In the genomic region with DNA sequence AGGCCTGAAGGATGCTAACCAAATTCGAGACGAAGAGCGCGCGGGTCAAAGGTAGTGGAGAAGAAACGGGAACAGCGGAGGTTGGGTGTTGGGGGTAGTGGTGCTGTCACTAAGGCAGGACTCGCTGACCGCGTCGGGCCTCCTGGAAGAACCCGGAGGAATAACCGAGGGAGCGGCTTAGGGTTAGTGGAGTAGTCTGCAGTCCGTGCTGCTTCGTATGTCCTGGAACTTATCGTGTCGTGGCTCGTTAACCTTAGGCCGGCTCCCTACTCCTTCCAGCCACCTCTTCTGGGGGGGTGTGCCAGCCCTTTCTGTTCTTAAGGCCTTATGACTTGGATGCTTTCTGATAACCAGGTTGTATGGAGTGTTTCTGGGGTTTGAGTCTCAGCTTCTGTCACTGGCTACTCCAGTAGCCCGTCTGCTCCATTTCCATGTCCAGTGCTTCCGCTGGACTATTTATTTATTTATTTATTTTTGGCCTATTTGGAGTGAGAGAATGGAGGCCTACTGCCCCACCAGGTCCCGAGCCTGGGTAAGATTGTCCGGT, we compare ENCODE assay signal across 8 mouse cellular contexts. TPM values are rescaled to one million over a fixed set of nuclear protein-coding genes. Genes with fewer than 3 reads are reported as not detected.
DNase-seq lines count a peak whose midpoint lies in the region; ATAC-seq lines count a peak whose summit lies in the region.

No protein-coding gene starts in this region.

- H3K9ac ChIP-seq in heart, embryonic 14.5 days (ENCODE audit: low read length): peak overlapping the region; percentile 85
- H3K9ac ChIP-seq in hindbrain, embryonic 11.5 days (ENCODE audit: low read depth, low read length): peak overlapping the region; percentile 92

- H3K36me3 ChIP-seq in heart, embryonic 14.5 days (ENCODE audit: control insufficient read depth, insufficient read depth, low read length): peaks cover 43% of the 10 kb centered on the region
- H3K36me3 ChIP-seq in hindbrain, embryonic 11.5 days (ENCODE audit: control insufficient read depth, insufficient read depth, low read length): peaks cover 3% of the 10 kb centered on the region; the same call in 1 of the 2 replicates
- peaks cover 31% of the 10 kb centered on the region for H3K36me3 ChIP-seq in midbrain, embryonic 10.5 days

- DNase-seq in heart, postnatal 14 days: no peak
- peak; percentile 49 for DNase-seq in NIH3T3 (ENCODE audit: low read depth)
- no peak for DNase-seq in hindbrain, embryonic 11.5 days (ENCODE audit: low spot score)
- no peak for DNase-seq in midbrain, embryonic 10.5 days (ENCODE audit: low spot score)
- no peak for DNase-seq in embryo, embryonic 11 days
- no peak for DNase-seq in left cerebral cortex, adult 18-20 months (ENCODE audit: low spot score in 2 of 2)
- DNase-seq in left cerebral cortex, adult 11 months (ENCODE audit: low spot score): no peak

- H3K4me3 ChIP-seq in heart, embryonic 14.5 days (ENCODE audit: control insufficient read depth in 1 of 2, insufficient read depth in 1 of 2, low read depth in 1 of 2, low read length in 2 of 2): peak overlapping the region; percentile 78 to 93
- peak overlapping the region; percentile 77 for H3K4me3 ChIP-seq in hindbrain, embryonic 11.5 days (ENCODE audit: low read depth, low read length)
- H3K4me3 ChIP-seq in midbrain, embryonic 10.5 days: peak overlapping the region; percentile 83

- WGBS in heart, embryonic 14.5 days: under 1% methylated on average over 24 of the region's 24 CpGs
- 2% methylated on average over 24 of the region's 24 CpGs for WGBS in hindbrain, embryonic 11.5 days
- 4% methylated on average over 24 of the region's 24 CpGs for WGBS in midbrain, embryonic 10.5 days

- intact Hi-C loops in heart, postnatal 14 days (cut with DNase I): loop anchor here (5.0 kb wide), 1 partner anchor 36 kb away; no protein-coding TSS in a partner anchor

- H3K27ac ChIP-seq in heart, embryonic 14.5 days (replicated peaks in 1 of 2; ENCODE audit: control insufficient read depth in 1 of 2, insufficient read depth in 1 of 2, low read depth in 2 of 2, low read length in 2 of 2): peak overlapping the region; percentile 61 to 84
- peak overlapping the region; percentile 83; the same call in 1 of the 2 replicates for H3K27ac ChIP-seq in hindbrain, embryonic 11.5 days (ENCODE audit: low read depth, low read length)
- H3K27ac ChIP-seq in midbrain, embryonic 10.5 days (replicated peaks): peak overlapping the region; percentile 94

- peaks cover 2 to 19% of the 10 kb centered on the region in 2 experiments; a peak in 2 of 4 replicates for H3K4me1 ChIP-seq in heart, embryonic 14.5 days (ENCODE audit: control insufficient read depth in 2 of 2, insufficient read depth in 2 of 2, low read length in 2 of 2)
- no peaks in the 10 kb centered on the region for H3K4me1 ChIP-seq in hindbrain, embryonic 11.5 days (replicated peaks; ENCODE audit: control insufficient read depth, insufficient read depth, low read length)
- peaks cover 30% of the 10 kb centered on the region for H3K4me1 ChIP-seq in midbrain, embryonic 10.5 days

- peak overlapping the region; percentile 74 for H3K4me2 ChIP-seq in heart, embryonic 14.5 days (ENCODE audit: low read length)
- H3K4me2 ChIP-seq in hindbrain, embryonic 11.5 days (replicated peaks; ENCODE audit: low read depth, low read length): peak overlapping the region; percentile 56

- H3K9me3 ChIP-seq in heart, embryonic 14.5 days (ENCODE audit: control insufficient read depth, low read length): no peaks in the 10 kb centered on the region
- no peaks in the 10 kb centered on the region for H3K9me3 ChIP-seq in hindbrain, embryonic 11.5 days (ENCODE audit: control insufficient read depth, low read length)
- H3K9me3 ChIP-seq in midbrain, embryonic 10.5 days (replicated peaks): no peaks in the 10 kb centered on the region

- no peaks in the 10 kb centered on the region for H3K27me3 ChIP-seq in heart, embryonic 14.5 days (ENCODE audit: control insufficient read depth, insufficient read depth, low read length)
- H3K27me3 ChIP-seq in hindbrain, embryonic 11.5 days (ENCODE audit: control insufficient read depth, insufficient read depth, low read length): no peaks in the 10 kb centered on the region
- H3K27me3 ChIP-seq in midbrain, embryonic 10.5 days (ENCODE audit: low read depth, poor library complexity, severe bottlenecking): no peaks in the 10 kb centered on the region

- peak; percentile 42 for ATAC-seq in heart, embryonic 14.5 days (ENCODE audit: insufficient number of reproducible peaks, insufficient read depth, low FRiP score, low read depth)
- ATAC-seq in hindbrain, embryonic 11.5 days (ENCODE audit: low FRiP score): peak; percentile 82; the same call in 1 of the 2 replicates

RNA-seq across cellular contexts. Expression of a gene that starts 0.4 kb away (rescaled TPM):
- 120 TPM in 2 replicates for polyA plus RNA-seq in heart, embryonic 14.5 days (2014; fragmentation: Nextera tagmentation; extraction: Ambion mirVana)
- total RNA-seq in heart, postnatal 14 days (2021): 10 to 100 TPM; 54.9 to 59.5 TPM
- polyA plus RNA-seq in hindbrain, embryonic 11.5 days (2014; fragmentation: Nextera tagmentation; extraction: Ambion mirVana): 120 and 121 TPM in 2 replicates
- 106 and 129 TPM in 2 replicates for polyA plus RNA-seq in midbrain, embryonic 10.5 days (2016; fragmentation: Nextera tagmentation; extraction: Ambion mirVana)
- 10 to 100 TPM; 56.6 to 59.3 TPM for total RNA-seq in left cerebral cortex, adult 18-20 months (2021)

RNA-seq across cellular contexts. Expression of a gene that starts 0.6 kb away (rescaled TPM):
- polyA plus RNA-seq in heart, embryonic 14.5 days (2014; fragmentation: Nextera tagmentation; extraction: Ambion mirVana): 157 and 163 TPM in 2 replicates
- 100 to 1,000 TPM; 118 to 124 TPM for total RNA-seq in heart, postnatal 14 days (2021)
- 154 and 191 TPM in 2 replicates for polyA plus RNA-seq in hindbrain, embryonic 11.5 days (2014; fragmentation: Nextera tagmentation; extraction: Ambion mirVana)
- polyA plus RNA-seq in midbrain, embryonic 10.5 days (2016; fragmentation: Nextera tagmentation; extraction: Ambion mirVana): 175 and 206 TPM in 2 replicates
- 100 to 1,000 TPM; 147 to 151 TPM for total RNA-seq in left cerebral cortex, adult 18-20 months (2021)

RNA-seq across cellular contexts. Expression of a gene that starts 25.6 kb away (rescaled TPM):
- not detected in 2 replicates for polyA plus RNA-seq in heart, embryonic 14.5 days (2014; fragmentation: Nextera tagmentation; extraction: Ambion mirVana)
- not detected for total RNA-seq in heart, postnatal 14 days (2021)
- 20.5 and 22.3 TPM in 2 replicates for polyA plus RNA-seq in hindbrain, embryonic 11.5 days (2014; fragmentation: Nextera tagmentation; extraction: Ambion mirVana)
- 5.5 and 6.9 TPM in 2 replicates for polyA plus RNA-seq in midbrain, embryonic 10.5 days (2016; fragmentation: Nextera tagmentation; extraction: Ambion mirVana)
- under 1 TPM; 0.28 to 0.40 TPM for total RNA-seq in left cerebral cortex, adult 18-20 months (2021)

RNA-seq across cellular contexts. Expression of a gene that starts 43.6 kb away (rescaled TPM):
- polyA plus RNA-seq in heart, embryonic 14.5 days (2014; fragmentation: Nextera tagmentation; extraction: Ambion mirVana): 119 and 136 TPM in 2 replicates
- 100 to 1,000 TPM; 122 to 124 TPM for total RNA-seq in heart, postnatal 14 days (2021)
- polyA plus RNA-seq in hindbrain, embryonic 11.5 days (2014; fragmentation: Nextera tagmentation; extraction: Ambion mirVana): 173 and 179 TPM in 2 replicates
- 166 and 175 TPM in 2 replicates for polyA plus RNA-seq in midbrain, embryonic 10.5 days (2016; fragmentation: Nextera tagmentation; extraction: Ambion mirVana)
- 10 to 100 TPM; 87.3 to 87.5 TPM for total RNA-seq in left cerebral cortex, adult 18-20 months (2021)

RNA-seq across cellular contexts. Expression of a gene that starts 54.7 kb away (rescaled TPM):
- 9.2 and 10.0 TPM in 2 replicates for polyA plus RNA-seq in heart, embryonic 14.5 days (2014; fragmentation: Nextera tagmentation; extraction: Ambion mirVana)
- 1 to 10 TPM; 4.3 to 5.9 TPM for total RNA-seq in heart, postnatal 14 days (2021)
- 60.3 and 61.6 TPM in 2 replicates for polyA plus RNA-seq in hindbrain, embryonic 11.5 days (2014; fragmentation: Nextera tagmentation; extraction: Ambion mirVana)
- polyA plus RNA-seq in midbrain, embryonic 10.5 days (2016; fragmentation: Nextera tagmentation; extraction: Ambion mirVana): 49.1 and 55.4 TPM in 2 replicates
- total RNA-seq in left cerebral cortex, adult 18-20 months (2021): 10 to 100 TPM; 10.2 to 13.7 TPM
